Mouse (Mus musculus): ENCODE results near the gene Nanos3. TPM values are rescaled to one million over a fixed set of nuclear protein-coding genes. Genes with fewer than 3 reads are reported as not detected.

Gene Nanos3
- polyA plus RNA-seq, 1 experiment from 2014 or later = 8.3 TPM

DNA sequence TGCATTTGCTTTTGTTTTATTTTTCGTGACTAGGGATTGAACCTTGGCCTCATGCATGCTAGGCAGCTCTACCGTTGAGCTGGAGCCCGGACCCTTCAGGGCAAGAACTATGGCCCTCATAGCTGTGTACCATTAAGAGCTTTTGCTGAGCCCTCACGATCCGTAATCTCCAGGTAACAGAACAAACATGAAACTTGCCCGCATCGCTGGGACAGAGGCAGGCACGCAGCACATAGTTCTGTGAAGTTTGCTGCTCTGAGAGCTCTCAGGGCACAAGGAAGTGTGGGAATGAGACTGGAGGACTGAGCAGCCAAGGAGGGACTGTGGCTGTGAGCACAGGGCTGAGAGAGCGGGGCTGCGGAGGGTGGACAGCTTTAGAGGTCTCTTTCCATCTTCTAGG lies 3.7 kb upstream of the Nanos3 start:
- H3K9ac ChIP-seq (replicated peaks) = no peak overlapping the region
- ATAC-seq (ENCODE audit: low FRiP score, low read depth) = no peak
- H3K4me2 ChIP-seq (replicated peaks) = no peak overlapping the region
- H3K27ac ChIP-seq (replicated peaks) = no peak overlapping the region
- H3K27me3 ChIP-seq = peaks cover 36% of the 10 kb centered on the region
- no peak overlapping the region for H3K4me3 ChIP-seq
- H3K4me1 ChIP-seq = peaks cover 27% of the 10 kb centered on the region
- no peaks in the 10 kb centered on the region for H3K9me3 ChIP-seq
- WGBS = 83% methylated on average over 10 of the region's 10 CpGs
- no peaks in the 10 kb centered on the region for H3K36me3 ChIP-seq

DNA sequence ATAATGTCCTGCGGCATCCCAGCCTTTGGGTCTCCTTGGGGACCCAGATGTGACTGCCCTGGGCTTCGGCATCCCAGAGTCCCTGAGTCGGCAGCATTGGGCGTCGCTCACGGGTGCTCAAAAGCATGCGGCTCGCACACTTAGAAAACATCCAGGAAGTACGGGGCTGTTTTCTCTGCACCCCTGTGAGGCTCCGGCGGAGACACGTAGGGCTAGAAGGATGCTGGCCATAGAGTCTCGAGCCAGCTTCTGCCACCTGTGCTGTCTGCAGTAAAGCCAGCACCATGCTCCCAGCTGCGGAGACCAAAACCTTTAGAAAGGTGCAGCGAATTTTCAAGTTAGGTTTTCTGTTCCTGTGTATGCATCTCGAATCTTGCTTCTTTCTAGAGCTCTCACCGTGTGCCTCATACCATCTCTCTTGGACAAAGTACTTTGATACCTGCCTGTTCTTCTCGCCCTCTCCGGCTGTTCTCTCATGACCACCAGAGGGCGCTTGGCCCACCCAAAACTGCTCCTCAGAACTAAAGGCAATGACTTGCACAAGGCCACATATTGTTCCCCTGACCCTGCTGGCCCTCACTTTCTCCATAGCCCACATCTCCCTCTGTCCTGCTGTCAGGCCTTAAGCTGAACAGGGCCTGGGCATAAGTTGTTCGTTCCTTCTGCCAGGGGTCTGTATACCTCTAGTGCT lies 2.2 kb upstream of the Nanos3 start:
- H3K27ac ChIP-seq (replicated peaks) = no peak overlapping the region

DNA sequence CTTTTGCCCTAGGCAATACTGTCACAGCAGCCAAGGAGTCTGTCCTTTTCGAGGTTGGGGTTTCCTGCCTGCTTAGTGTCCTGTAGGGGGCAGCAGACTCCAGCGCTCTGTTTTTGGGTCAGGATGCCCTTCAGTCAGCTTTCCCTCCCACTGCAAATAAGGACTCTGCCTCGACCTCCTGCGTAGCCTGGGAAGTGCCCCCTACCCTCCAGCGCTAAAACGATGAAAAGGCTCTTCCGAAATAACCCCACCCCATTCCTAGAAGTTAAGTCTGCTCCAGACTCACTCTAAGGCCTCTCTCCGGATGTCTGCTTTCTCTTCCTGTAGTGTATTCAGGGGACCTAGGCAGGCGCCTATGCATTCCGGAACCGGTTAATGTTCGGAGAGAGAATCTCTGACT lies 1.5 kb upstream of the Nanos3 start:
- Histone ChIP-seq H3K27ac (replicated peaks) (no peak overlapping the region), H3K4me1 (peaks cover 29% of the 10 kb centered on the region), H3K9me3 (no peaks in the 10 kb centered on the region), H3K36me3 (no peaks in the 10 kb centered on the region), H3K4me2 (replicated peaks) (peak overlapping the region; percentile 58), H3K27me3 (peaks cover 24% of the 10 kb centered on the region), H3K9ac (replicated peaks) (peak overlapping the region; percentile 37; the same call in 1 of the 2 replicates), H3K4me3 (peak overlapping the region; percentile 30)
- ATAC-seq (ENCODE audit: low FRiP score, low read depth) = 0 out of 2 replicates have a peak, but pooled peaks have one; percentile 11
- WGBS = 1% methylated on average over 12 of the region's 12 CpGs

More for the DNA sequence above, 2.2 kb upstream of the Nanos3 start:
- peak overlapping the region; percentile 30 for H3K4me3 ChIP-seq
- no peak for ATAC-seq (ENCODE audit: low FRiP score, low read depth)
- H3K9me3 ChIP-seq = no peaks in the 10 kb centered on the region
- peaks cover 29% of the 10 kb centered on the region for H3K4me1 ChIP-seq
- WGBS = 6% methylated on average over 21 of the region's 21 CpGs
- H3K36me3 ChIP-seq = no peaks in the 10 kb centered on the region
- H3K4me2 ChIP-seq (replicated peaks) = peak overlapping the region; percentile 58
- H3K9ac ChIP-seq (replicated peaks) = peak overlapping the region; percentile 37; the same call in 1 of the 2 replicates
- peaks cover 24% of the 10 kb centered on the region for H3K27me3 ChIP-seq

DNA sequence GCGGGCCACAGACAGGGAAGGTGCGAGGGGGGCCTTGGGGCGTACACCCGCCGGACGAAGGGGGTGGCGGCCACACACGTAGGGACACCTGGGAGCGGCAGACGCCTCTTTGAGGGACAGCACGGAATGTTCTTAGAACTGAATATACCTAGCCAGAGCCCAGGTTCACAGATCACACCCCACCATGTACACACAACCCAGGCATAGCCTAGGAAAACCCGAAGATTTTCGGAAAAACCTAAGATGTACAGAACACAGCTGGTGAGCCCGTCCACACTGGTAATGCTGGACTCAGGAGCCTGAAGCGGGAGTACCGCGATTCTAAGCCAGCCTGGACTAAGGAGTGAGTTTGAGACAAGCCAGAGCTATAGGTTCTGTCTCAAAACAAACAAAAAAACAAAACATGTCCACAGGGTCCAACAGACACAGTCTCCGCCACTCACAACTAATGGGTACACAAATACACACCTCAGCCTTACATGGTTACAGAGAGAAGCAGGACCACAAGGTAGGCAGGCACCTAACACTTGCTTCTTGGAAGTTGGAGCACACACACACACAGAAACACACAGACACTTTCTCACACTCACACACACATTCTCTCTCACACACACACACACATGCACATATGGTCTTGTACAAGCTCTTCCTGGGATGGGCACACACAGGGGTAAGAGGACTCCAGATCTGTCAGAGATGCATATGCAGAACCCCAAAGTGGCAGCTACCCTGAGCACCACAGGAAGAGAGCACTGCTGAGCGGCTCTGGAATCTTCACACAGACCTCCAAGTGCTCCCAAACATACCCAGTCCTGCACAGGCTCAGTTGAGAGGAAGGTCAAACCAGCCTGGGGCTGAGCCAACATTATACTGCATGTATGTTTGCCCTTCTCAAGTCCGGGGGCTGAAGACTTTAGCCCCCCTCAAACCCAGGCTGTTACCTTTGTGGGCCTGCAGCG lies 653 bp downstream of the Nanos3 start:
- H3K9ac ChIP-seq (replicated peaks) = peak overlapping the region; percentile 100
- H3K27me3 ChIP-seq = peaks cover 24% of the 10 kb centered on the region
- WGBS = 19% methylated on average over 21 of the region's 21 CpGs
- peak overlapping the region; percentile 75 for H3K4me2 ChIP-seq (replicated peaks)
- no peaks in the 10 kb centered on the region for H3K9me3 ChIP-seq
- peak overlapping the region; percentile 91 for H3K4me3 ChIP-seq
- peaks cover 51% of the 10 kb centered on the region for H3K4me1 ChIP-seq
- H3K27ac ChIP-seq (replicated peaks) = peak overlapping the region; percentile 94
- no peaks in the 10 kb centered on the region for H3K36me3 ChIP-seq
- peak; percentile 7 for ATAC-seq (ENCODE audit: low FRiP score, low read depth)

DNA sequence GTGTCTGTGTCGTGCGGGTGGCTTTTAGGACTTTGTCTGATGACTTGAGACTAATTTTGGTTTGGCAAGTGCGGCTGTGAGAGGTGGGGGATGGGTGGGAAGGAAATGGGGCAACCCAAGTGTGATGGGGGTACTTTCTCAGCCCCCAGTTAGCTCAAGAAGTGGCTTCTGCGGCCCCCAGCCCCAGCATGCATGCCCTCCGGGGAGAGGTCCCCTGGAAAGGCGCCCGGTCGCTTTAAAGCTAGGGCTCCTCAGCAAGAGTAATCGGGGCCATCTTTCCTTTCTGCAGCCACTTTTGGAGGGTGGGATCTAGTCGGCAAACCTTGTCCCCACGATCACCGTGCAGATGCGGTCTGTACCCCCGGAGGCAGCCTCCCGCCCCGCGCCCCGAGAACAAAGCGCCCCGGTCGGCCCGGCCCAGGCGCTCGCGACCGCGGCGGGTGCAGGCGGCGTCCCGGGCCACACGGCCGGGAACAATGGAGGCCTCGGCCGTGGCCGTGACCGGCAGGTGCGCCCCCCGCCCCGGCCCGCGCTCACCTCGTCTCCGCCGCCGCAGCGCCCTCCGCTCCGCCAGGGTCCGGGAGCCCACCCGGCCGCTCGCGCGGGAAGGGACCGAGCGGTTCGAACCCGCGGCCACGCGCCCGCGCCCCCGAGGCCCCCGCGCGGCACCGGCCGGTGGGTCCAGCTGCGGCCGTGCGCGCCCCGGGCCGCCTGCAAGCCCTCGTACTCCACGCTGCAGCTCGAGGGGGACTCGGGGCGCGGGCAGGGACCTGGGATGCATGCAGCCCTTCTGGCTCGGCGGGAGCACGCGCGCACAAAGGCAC lies 1.5 kb downstream of the Nanos3 start:
- peak; percentile 48 for ATAC-seq (ENCODE audit: low FRiP score, low read depth)
- Histone ChIP-seq H3K9ac (replicated peaks) (peak overlapping the region; percentile 100), H3K4me3 (peak overlapping the region; percentile 91), H3K4me2 (replicated peaks) (peak overlapping the region; percentile 75), H3K9me3 (no peaks in the 10 kb centered on the region), H3K36me3 (peaks cover 4% of the 10 kb centered on the region; the same call in 1 of the 2 replicates), H3K27me3 (peaks cover 20% of the 10 kb centered on the region), H3K4me1 (peaks cover 59% of the 10 kb centered on the region), H3K27ac (replicated peaks) (peak overlapping the region; percentile 94)
- 1% methylated on average over 50 of the region's 87 CpGs for WGBS

DNA sequence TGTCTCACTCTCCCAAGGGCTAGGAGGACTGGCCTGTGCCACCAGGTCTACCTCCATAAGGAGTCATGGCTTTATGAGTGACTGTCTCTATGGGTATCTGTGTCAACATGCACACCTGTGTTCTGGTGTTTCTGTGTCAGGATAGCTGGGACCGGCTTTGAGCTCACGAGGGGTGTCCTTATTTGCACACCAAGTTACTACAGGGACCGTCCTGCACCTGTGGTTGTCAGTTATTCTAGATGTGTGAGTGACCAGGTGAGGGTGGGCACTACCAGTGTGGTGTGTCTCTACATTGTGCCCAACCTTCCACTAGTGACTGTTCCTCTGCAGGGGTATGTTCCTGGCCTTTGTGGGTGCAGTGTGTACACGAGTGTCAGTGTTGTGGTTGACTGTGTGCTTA lies 2.2 kb downstream of the Nanos3 start:
- ATAC-seq (ENCODE audit: low FRiP score, low read depth) = no peak
- Histone ChIP-seq H3K4me3 (peak overlapping the region; percentile 91), H3K36me3 (peaks cover 10% of the 10 kb centered on the region; the same call in 1 of the 2 replicates), H3K4me1 (peaks cover 63% of the 10 kb centered on the region), H3K27ac (replicated peaks) (peak overlapping the region; percentile 94), H3K4me2 (replicated peaks) (peak overlapping the region; percentile 75), H3K9ac (replicated peaks) (peak overlapping the region; percentile 100), H3K9me3 (no peaks in the 10 kb centered on the region), H3K27me3 (peaks cover 16% of the 10 kb centered on the region)
- 51% methylated on average over 4 of the region's 4 CpGs for WGBS

DNA sequence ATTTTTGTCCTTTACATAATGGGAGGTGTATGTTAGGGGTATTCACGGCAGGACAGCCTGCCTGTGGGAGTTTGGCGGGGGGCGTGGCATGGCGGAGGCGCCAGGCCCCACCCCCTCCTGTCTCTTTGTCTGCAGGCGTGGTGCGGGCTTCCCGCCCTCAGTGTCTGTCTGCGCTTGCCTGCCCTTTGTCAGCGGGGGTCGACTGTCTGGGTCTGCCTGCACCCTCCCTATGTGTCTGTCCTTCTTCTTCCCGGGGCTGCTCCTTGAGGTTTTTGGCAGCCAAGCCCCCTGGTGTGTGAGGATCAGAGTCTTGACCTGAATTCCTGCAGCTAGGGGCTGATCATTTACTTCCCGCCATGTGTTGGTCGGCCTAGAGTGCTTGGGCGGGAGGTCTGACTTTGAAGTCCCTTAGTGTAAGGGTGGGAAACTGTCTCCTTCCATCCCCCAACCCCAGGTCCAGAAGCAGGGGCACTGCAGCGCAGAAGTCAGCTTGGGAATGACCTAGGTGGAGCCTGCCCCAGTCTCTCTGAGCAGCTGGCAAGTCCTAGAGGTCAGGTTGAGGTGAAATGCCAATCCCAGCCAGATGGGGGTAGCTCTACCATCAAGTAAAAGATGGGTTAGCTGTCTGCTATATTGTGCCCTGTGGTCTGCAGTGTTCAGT lies 4.4 kb downstream of the Nanos3 start:
- peak overlapping the region; percentile 40 for H3K4me3 ChIP-seq
- 1% methylated on average over 16 of the region's 16 CpGs for WGBS
- H3K9me3 ChIP-seq = no peaks in the 10 kb centered on the region
- peak overlapping the region; percentile 70 for H3K9ac ChIP-seq (replicated peaks)
- ATAC-seq (ENCODE audit: low FRiP score, low read depth) = peak; percentile 82
- H3K27me3 ChIP-seq = peaks cover 5% of the 10 kb centered on the region; the same call in 1 of the 2 replicates
- H3K4me1 ChIP-seq = peaks cover 56% of the 10 kb centered on the region
- H3K4me2 ChIP-seq (replicated peaks) = peak overlapping the region; percentile 75
- H3K27ac ChIP-seq (replicated peaks) = peak overlapping the region; percentile 92
- peaks cover 19% of the 10 kb centered on the region for H3K36me3 ChIP-seq

DNA sequence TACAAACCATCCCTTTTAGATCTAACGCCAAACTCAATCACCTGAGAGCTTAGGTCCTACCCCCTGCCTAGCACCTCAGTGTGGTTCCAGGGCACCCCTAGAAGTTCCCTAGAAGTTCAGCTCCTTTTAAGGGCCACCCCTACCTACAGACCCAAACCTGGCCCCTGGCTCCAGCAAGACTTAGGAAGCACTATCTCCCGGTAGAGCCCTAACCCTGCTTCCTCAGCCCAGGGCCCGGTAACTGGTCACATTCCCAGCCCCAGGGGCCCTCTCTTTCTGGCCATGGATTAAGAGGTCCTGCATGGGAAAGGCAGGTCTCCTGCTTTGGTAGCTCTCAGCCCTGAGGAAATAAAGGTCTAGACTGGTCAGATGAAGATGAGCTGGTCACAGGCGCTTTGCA lies 5.1 kb downstream of the Nanos3 start:
- H3K4me2 ChIP-seq (replicated peaks) = peak overlapping the region; percentile 75
- ATAC-seq (ENCODE audit: low FRiP score, low read depth) = no peak
- H3K9me3 ChIP-seq = no peaks in the 10 kb centered on the region
- peaks cover 5% of the 10 kb centered on the region; the same call in 1 of the 2 replicates for H3K27me3 ChIP-seq
- peak overlapping the region; percentile 70 for H3K9ac ChIP-seq (replicated peaks)
- peaks cover 26% of the 10 kb centered on the region for H3K36me3 ChIP-seq
- 5% methylated on average over 4 of the region's 4 CpGs for WGBS
- H3K4me3 ChIP-seq = peak overlapping the region; percentile 40
- peak overlapping the region; percentile 92 for H3K27ac ChIP-seq (replicated peaks)
- H3K4me1 ChIP-seq = peaks cover 56% of the 10 kb centered on the region

DNA sequence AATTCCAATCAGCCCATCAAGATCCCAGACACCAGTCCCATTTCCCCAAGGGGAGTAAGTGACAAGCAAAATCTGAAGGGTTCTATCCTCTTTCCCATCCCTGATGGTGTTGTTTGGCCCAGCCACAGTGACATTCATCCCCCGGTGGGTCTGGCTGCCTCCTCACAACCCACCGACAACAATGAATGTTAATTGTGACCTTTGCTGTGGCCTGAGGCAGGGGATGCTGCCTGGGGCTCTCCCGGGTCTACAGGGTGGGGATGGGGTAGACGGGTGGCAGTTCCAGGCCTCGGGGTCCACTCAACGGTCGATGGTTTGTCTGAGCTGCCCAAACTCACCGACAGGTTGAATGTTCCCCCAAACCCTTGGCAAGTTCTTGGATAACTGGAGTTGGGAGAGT lies 6.4 kb downstream of the Nanos3 start:
- 0 out of 2 replicates have a peak overlapping the region, but pooled peaks have one; percentile 75 for H3K4me2 ChIP-seq (replicated peaks)
- H3K27me3 ChIP-seq = no peaks in the 10 kb centered on the region
- ATAC-seq (ENCODE audit: low FRiP score, low read depth) = no peak
- peaks cover 48% of the 10 kb centered on the region for H3K4me1 ChIP-seq
- H3K9me3 ChIP-seq = no peaks in the 10 kb centered on the region
- WGBS = 72% methylated on average over 8 of the region's 8 CpGs
- peaks cover 40% of the 10 kb centered on the region for H3K36me3 ChIP-seq
- no peak overlapping the region for H3K4me3 ChIP-seq
- peak overlapping the region; percentile 17; the same call in 1 of the 2 replicates for H3K9ac ChIP-seq (replicated peaks)
- no peak overlapping the region for H3K27ac ChIP-seq (replicated peaks)

DNA sequence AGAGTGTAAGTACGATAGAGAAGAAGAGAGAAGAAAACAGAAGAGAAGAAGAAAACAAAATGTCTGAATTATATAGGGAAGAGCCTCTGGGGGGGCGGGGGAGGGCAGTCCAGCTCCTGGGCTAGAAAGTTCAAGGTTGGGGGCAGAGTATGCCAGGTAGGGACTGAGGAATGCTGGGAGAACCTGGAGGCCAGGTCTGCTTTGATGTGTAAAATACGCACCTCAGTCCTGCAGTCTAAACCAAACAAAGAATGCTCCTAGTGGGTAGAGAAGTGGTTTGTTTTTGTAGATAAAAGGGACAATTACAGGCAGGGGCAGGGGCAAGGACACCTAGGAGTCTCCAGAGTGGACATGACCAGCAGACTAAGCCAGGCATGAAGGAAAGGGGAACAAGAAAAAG lies 7.6 kb downstream of the Nanos3 start:
- 84% methylated on average over 3 of the region's 3 CpGs for WGBS
- ATAC-seq (ENCODE audit: low FRiP score, low read depth) = no peak
- H3K27ac ChIP-seq (replicated peaks) = no peak overlapping the region
- no peaks in the 10 kb centered on the region for H3K9me3 ChIP-seq
- H3K4me1 ChIP-seq = peaks cover 41% of the 10 kb centered on the region
- H3K27me3 ChIP-seq = no peaks in the 10 kb centered on the region
- no peak overlapping the region for H3K4me3 ChIP-seq
- peaks cover 52% of the 10 kb centered on the region for H3K36me3 ChIP-seq
- no peak overlapping the region for H3K9ac ChIP-seq (replicated peaks)
- H3K4me2 ChIP-seq (replicated peaks) = no peak overlapping the region

DNA sequence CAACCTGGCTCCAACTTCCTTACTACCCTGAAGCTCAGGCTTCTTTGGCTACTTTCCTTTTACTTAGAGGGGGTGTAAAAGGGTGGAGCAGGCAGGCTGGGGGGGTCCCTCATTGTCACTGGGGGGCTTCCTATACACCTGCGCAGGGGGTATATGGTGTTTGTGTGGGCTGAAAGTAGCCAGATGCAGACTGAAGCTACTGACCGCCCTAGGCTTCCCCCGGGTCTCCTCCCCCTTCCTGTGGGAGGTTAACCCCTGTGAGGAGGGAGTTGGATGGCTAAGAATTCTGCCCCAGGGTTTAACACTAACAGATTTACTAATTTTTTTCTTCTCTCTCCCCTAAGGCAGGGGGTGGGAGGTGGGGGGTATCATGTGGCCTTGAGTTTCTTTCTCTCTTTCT lies 8.5 kb downstream of the Nanos3 start:
- ATAC-seq (ENCODE audit: low FRiP score, low read depth) = no peak
- H3K27me3 ChIP-seq = no peaks in the 10 kb centered on the region
- no peak overlapping the region for H3K4me2 ChIP-seq (replicated peaks)
- no peaks in the 10 kb centered on the region for H3K9me3 ChIP-seq
- peaks cover 35% of the 10 kb centered on the region for H3K4me1 ChIP-seq
- no peak overlapping the region for H3K9ac ChIP-seq (replicated peaks)
- 50% methylated on average over 3 of the region's 3 CpGs for WGBS
- H3K27ac ChIP-seq (replicated peaks) = no peak overlapping the region
- no peak overlapping the region for H3K4me3 ChIP-seq
- H3K36me3 ChIP-seq = peaks cover 60% of the 10 kb centered on the region

Measured in midbrain, embryonic 12.5 days (tissue).